ENCODE assay signal across 8 mouse cellular contexts in the genomic region with DNA sequence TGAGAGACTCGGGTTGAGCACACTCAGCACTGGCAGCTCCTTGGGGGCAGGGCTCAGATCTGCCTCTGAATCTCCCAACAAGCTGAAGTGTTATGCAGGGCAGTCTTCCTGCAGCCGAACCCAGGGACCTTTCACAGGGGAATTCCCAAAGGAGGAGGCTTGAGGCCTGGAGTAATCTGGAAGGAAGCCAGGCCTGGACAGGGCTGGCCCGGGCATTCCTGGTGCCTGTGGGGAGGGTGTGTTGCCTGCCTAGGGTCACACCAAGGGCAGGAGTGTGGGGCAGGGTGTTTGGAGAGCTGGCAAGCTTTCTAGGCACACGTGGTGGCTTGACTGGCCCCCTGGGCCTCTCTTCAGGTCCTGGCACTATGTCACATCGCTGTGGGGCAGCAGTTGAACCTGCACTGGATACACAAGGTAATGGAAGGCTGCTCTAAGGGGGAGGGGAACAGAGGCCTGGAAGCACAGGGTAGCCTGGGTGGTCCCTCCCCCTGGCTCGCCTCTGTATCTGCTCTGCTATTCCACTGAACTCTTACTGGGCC. TPM values are rescaled to one million over a fixed set of nuclear protein-coding genes. Genes with fewer than 3 reads are reported as not detected.
DNase-seq lines count a peak whose midpoint lies in the region; ATAC-seq and TF ChIP-seq lines count a peak whose summit lies in the region.

No protein-coding gene starts in this region.

- H3K4me3 ChIP-seq in intestine, embryonic 16.5 days (ENCODE audit: low read length) = no peak overlapping the region
- H3K4me3 ChIP-seq in lung, adult 2 months (replicated peaks; ENCODE audit: extremely low read depth, low read depth, low read length) = no peak overlapping the region

- H3K27me3 ChIP-seq in intestine, embryonic 16.5 days (replicated peaks; ENCODE audit: control insufficient read depth, insufficient read depth, low read length) = no peaks in the 10 kb centered on the region

- no peak overlapping the region for H3K4me2 ChIP-seq in intestine, embryonic 16.5 days (ENCODE audit: low read depth, low read length)

- H3K36me3 ChIP-seq in intestine, embryonic 16.5 days (ENCODE audit: control insufficient read depth, insufficient read depth, low read length) = no peaks in the 10 kb centered on the region

- peak overlapping the region; percentile 40 for H3K9ac ChIP-seq in intestine, embryonic 16.5 days (ENCODE audit: low read depth, low read length)

- H3K9me3 ChIP-seq in intestine, embryonic 16.5 days (ENCODE audit: control insufficient read depth, low read length) = no peaks in the 10 kb centered on the region

- WGBS in intestine, embryonic 16.5 days = 26% methylated on average over 6 of the region's 6 CpGs
- 12% methylated on average over 6 of the region's 6 CpGs for WGBS in lung, adult 2 months

- H3K27ac ChIP-seq in intestine, embryonic 16.5 days (ENCODE audit: low read length) = peak overlapping the region; percentile 61

- peak; percentile 75 for ATAC-seq in intestine, embryonic 16.5 days

- no peak for TF ChIP-seq POLR2A in lung, adult 2 months (IDR thresholded peaks at IDR 0.05; ENCODE audit: borderline replicate concordance, extremely low read depth, low read depth, low read length)

- TF ChIP-seq CTCF in lung, adult 2 months (IDR thresholded peaks at IDR 0.05; ENCODE audit: insufficient read depth, low read length) = no peak

- DNase-seq in gastrocnemius, adult 18-20 months (ENCODE audit: low spot score) = peak; percentile 36
- no peak for DNase-seq in gastrocnemius, adult 8-10 months (ENCODE audit: low spot score in 2 of 2)
- DNase-seq in heart, adult 11 months = peak; percentile 99
- peak; percentile 68 for DNase-seq in lung, adult 2 months
- DNase-seq in urinary bladder, postnatal 36 days (ENCODE audit: low spot score in 2 of 2) = peak; percentile 23 to 75
- no peak for DNase-seq in frontal cortex, adult 2 months (ENCODE audit: extremely low spot score in 1 of 2, low spot score in 1 of 2)
- no peak for DNase-seq in thymus, adult 18-20 months

- peaks cover 9% of the 10 kb centered on the region for H3K4me1 ChIP-seq in intestine, embryonic 16.5 days (ENCODE audit: control insufficient read depth, insufficient read depth, low read length)
- peaks cover 9% of the 10 kb centered on the region for H3K4me1 ChIP-seq in lung, adult 2 months (ENCODE audit: control insufficient read depth, insufficient read depth, low read length)

RNA-seq across cellular contexts. Expression of gene Klhl35, which starts 24.2 kb away (rescaled TPM):
- total RNA-seq in gastrocnemius, adult 18-20 months (2021) = not detected
- total RNA-seq in gastrocnemius, adult 8-10 months (2022) = not detected
- 0.15 and 0.17 TPM in 2 replicates for polyA plus RNA-seq in intestine, embryonic 16.5 days (2015; fragmentation: Nextera tagmentation; extraction: Ambion mirVana)
- polyA plus RNA-seq in lung, adult 2 months (2012; rRNA removed) = 0.80 and 0.89 TPM in 2 replicates
- 1.7 and 2.5 TPM in 2 replicates for polyA plus RNA-seq in frontal cortex, adult 2 months (2012; rRNA removed)

RNA-seq across cellular contexts. Expression of gene Rps3, which starts 41.9 kb away (rescaled TPM):
- 100 to 1,000 TPM; 232 to 276 TPM for total RNA-seq in gastrocnemius, adult 18-20 months (2021)
- total RNA-seq in gastrocnemius, adult 8-10 months (2022) = 100 to 1,000 TPM; 272 to 331 (median 278) TPM
- 775 and 816 TPM in 2 replicates for polyA plus RNA-seq in intestine, embryonic 16.5 days (2015; fragmentation: Nextera tagmentation; extraction: Ambion mirVana)
- polyA plus RNA-seq in lung, adult 2 months (2012; rRNA removed) = 206 and 308 TPM in 2 replicates
- 494 and 531 TPM in 2 replicates for polyA plus RNA-seq in frontal cortex, adult 2 months (2012; rRNA removed)

Comparison
In these comparisons a context has a peak if more than half of its experiments do, and no peak if none do; other contexts are left out.
1. DNase-seq: peak in gastrocnemius, adult 18-20 months (single experiment), heart, adult 11 months (single experiment), lung, adult 2 months (single experiment) and urinary bladder, postnatal 36 days (2 of 2); none in gastrocnemius, adult 8-10 months (0 of 2), frontal cortex, adult 2 months (0 of 2) and thymus, adult 18-20 months (0 of 2).